Mouse (Mus musculus) layer of hippocampus, adult 9-10 months (tissue): ENCODE measurements around the gene Il17ra.
A peak's percentile ranks its signal among the peaks of the same experiment; 100 is the strongest.

Experiments used
- DNase-seq: peaks from one replicate; pipeline ENCODE4 v3.0.0; 2022; ENCODE audit warnings: low spot score

Il17ra gene

GRCm38 (mm10) chr6:120509975-120510374, 46.9 kb downstream of the Il17ra start:
- DNase-seq: no peak

DNA sequence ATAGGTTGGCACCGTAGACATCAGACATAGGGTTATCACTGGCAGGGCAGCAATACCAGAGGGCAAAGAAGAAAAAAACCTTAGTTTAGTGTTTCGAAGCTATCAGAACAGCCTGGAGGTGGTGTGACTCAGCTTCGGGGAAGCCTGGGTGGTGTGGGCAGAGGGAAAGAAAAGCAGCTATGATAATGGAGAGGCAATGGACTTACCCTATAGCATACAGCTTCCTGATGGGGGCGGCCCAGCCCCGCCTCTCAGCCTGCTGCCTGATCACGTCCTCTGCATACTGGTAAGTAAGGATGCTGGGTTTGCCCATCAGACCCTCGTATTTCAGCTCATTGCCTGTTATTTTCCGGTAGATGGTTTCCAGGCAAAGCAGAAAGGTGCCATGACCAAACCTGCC, 47.4 kb downstream of the Il17ra start:
- DNase-seq: no peak

GRCm38 (mm10) chr6:120511212-120511611, 48.2 kb downstream of the Il17ra start:
- DNase-seq: no peak

DNA sequence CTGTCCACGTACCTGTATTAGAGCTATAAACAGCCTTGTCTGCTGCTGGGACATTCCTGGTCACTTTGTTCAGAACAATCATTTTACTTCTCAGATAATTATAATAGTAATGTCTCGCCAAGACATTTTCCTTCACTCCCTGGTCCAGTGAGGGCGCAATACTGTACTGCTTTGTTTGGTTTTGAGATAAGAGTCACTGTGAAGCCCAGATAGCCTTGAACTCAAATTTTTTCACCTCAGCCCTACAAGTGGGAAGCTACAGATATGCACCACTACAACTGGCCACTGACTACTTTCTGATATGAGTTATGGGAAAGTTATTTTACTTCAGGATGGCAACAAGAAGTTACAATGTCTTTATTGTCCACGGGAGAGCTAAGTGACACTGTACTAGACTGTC, 53.4 kb downstream of the Il17ra start:
- DNase-seq: no peak

DNA sequence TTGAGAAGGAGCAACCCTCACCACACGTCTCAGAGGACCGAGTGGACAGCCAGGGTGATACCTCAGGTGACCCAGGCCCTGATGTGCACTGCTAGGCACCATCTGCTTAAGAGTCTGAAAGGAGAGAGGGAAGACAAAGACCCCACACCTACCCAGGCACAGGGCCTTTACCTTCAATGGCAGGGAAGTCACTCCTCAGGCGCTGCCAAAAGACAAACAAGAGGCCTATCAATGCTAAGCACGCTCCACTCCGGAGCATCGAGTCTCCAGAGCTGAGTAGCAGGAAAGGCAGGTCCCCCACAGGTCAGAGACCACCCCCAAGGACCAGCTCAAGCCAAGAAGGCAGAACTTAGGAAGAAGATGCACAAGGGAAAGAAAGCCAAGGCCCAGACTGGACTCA, 53.8 kb downstream of the Il17ra start:
- no peak for DNase-seq

- DNase-seq: no peak
Measured at GRCm38 (mm10) chr6:120517311-120517710, 54.3 kb downstream of the Il17ra start.

DNA sequence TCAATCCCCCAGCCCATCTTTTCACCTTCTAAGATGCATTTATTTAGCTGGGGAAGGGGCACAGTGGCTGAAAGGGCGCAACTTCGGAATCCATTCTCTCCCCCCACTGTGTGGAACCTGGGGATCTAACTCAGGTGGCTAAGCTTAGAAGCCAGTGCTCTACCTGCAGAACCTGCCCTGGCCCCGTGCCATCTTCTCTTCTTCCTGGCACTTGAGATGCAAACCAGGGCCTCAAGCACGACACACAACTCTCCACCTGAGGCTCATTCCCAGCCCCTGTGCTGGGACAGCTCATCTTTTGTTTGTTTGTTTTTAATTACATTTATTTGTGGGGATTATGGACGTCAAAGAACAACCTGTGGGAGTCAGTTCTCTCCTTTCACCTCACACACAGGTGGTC, 56.6 kb downstream of the Il17ra start:
- DNase-seq: no peak

DNA sequence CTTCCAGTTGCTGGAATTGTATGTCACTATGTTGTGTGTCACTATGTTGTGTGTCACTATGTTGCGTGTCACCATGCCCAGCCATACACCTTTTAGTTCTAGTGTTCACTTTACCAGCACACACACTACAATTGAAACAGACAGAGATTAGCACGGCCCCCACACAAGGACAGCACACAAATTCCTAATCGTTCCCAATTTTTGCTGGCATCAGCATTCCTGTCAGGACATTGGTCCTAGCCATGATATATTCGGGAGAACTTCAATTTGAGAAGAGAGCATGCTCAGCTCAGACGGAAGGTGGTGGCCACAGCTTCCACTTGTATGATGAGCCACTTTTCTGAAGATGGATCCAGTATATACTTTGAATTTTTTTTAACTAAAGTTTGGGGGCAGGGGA, 61.7 kb downstream of the Il17ra start:
- no peak for DNase-seq

- no peak for DNase-seq
Measured at GRCm38 (mm10) chr6:120529123-120529522, 66.1 kb downstream of the Il17ra start.

DNA sequence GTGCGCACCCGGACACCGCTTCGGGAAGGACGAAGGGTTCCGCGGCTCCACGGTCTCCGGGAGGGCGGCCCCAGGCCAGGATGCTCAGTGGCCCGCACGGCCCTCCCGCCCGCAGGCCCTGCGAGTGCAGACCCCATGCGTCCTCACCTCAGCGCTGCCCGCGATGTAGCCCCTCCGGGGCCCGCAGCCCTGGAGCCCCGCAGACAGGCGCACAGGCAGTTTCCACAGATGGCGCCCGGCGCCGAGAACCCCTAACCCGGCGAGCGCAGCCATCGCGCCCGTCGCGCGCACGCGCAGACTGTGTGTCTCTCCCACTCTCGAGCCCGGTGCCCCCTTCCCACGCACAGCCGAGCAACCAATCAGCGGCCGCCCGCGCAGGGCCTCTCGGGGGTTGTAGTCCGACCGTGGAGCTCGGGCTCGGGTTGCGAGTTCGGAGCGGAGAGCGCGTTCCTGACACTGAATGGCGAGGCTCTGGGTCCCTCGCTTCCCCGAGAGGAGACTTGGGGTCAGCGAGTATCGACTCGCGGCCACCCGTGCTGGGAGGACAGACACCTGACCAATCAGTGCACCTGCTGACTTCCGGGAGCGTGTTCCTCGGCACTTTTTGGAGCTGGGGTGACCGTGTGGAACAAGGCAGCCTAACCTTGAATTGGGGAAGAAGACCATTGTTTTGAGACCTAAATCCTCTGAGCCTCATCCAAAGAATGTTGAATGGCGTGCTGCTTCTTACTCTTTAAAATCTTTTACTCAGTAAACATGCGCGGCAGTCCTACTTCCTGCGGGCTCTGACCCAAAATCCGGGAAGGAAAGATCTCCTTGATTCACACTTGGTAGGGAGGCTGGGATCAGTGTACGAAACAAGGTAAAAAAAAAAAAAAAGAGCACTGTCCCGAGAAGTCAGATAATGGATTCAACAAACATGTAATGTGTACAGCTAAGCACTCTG, 68.2 kb downstream of the Il17ra start, which contains the start of gene Hdhd5:
TSS of gene Hdhd5 (minus strand) at position 300 of the 946 bp plus-strand sequence.
- DNase-seq: peak; percentile 82

- no peak for DNase-seq
Measured at GRCm38 (mm10) chr6:120532594-120532993, 69.5 kb downstream of the Il17ra start.

GRCm38 (mm10) chr6:120536337-120536736, 73.3 kb downstream of the Il17ra start:
- no peak for DNase-seq
